Mouse (Mus musculus): ENCODE data around the gene Hectd4. TPM values are rescaled to one million over a fixed set of nuclear protein-coding genes. Genes with fewer than 3 reads are reported as not detected.

The Hectd4 gene
- polyA plus RNA-seq, 1 experiment from 2014 or later: 7.8 TPM

DNA sequence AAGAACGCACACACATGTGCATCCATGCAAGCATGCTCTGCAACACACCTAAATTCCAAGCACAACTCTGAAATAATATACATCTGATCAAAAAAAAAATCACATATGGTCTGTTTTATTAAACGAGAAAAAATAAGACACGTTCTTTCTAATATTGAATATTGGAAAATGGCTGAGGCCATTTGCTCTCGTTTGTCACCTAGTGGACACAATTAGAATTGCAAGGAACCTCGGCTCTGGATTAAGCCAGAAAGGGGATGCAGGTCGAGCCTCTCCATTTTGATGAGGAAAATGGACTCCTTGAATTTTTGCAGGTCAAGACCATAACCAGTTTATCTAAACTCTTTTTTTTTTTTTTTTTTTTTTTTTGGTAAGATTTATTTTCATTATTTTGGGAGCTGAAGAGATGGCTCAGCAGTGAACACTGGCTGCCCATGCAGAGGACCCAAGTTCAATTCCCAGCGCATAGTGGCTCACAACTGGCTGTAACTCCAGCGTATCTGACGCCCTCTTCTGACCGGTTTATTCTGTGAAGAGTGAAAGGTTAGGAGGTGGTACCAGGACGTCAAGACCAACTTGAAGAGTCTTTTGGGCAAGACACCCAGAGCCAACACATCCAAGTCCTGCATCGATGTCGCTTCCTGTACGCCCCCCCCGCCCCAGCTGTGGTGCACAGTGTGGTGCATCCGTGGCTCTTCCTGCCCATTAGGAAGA is 172.8 kb downstream of the Hectd4 start:
- H3K27me3 ChIP-seq: no peaks in the 10 kb centered on the region
- no peak overlapping the region for H3K4me3 ChIP-seq
- no peaks in the 10 kb centered on the region for H3K9me3 ChIP-seq
- H3K27ac ChIP-seq: no peak overlapping the region
- 54% methylated on average over 16 of the region's 16 CpGs for WGBS
- no peak overlapping the region for H3K9ac ChIP-seq
- no peak overlapping the region for H3K4me2 ChIP-seq (replicated peaks)
- no peak for ATAC-seq (ENCODE audit: insufficient number of reproducible peaks, insufficient read depth, low FRiP score, low TSS enrichment)
- H3K36me3 ChIP-seq: no peaks in the 10 kb centered on the region
- no peaks in the 10 kb centered on the region for H3K4me1 ChIP-seq

- H3K9ac ChIP-seq: no peak overlapping the region
- no peak overlapping the region for H3K4me2 ChIP-seq (replicated peaks)
- no peaks in the 10 kb centered on the region for H3K36me3 ChIP-seq
- H3K4me1 ChIP-seq: no peaks in the 10 kb centered on the region; the same call in 1 of the 2 replicates
- no peaks in the 10 kb centered on the region for H3K9me3 ChIP-seq
- no peak overlapping the region for H3K27ac ChIP-seq
- 77% methylated on average over 3 of the region's 3 CpGs for WGBS
- no peak overlapping the region for H3K4me3 ChIP-seq
- no peak for ATAC-seq (ENCODE audit: insufficient number of reproducible peaks, insufficient read depth, low FRiP score, low TSS enrichment)
- H3K27me3 ChIP-seq: no peaks in the 10 kb centered on the region
Observed at GRCm38 (mm10) chr5:121393402-121393801, 173.4 kb downstream of the Hectd4 start.

DNA sequence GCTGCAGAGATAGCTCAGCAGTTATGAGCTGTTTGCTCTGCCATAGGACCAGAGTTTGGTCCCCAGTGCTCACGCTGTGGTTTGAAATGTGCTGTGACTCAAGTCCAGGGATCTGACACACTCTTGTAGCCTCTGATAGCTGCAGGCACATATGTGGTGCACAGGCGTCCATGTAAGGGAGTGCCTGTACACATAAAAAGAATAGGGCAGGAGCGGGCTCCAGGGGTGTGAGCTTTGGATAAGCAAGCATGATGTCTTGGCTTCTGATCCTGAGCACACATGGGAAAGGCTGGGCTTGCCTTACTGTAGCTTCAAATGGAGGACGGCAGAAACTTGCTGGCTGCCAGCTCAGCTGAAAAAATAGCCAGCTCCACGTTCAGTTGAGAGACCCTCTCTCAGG is 175.6 kb downstream of the Hectd4 start:
- no peak for ATAC-seq (ENCODE audit: insufficient number of reproducible peaks, insufficient read depth, low FRiP score, low TSS enrichment)
- no peaks in the 10 kb centered on the region for H3K27me3 ChIP-seq
- peaks cover 11% of the 10 kb centered on the region for H3K4me1 ChIP-seq
- no peak overlapping the region for H3K4me3 ChIP-seq
- no peak overlapping the region for H3K4me2 ChIP-seq (replicated peaks)
- no peaks in the 10 kb centered on the region for H3K9me3 ChIP-seq
- H3K36me3 ChIP-seq: no peaks in the 10 kb centered on the region
- no peak overlapping the region for H3K9ac ChIP-seq
- no peak overlapping the region for H3K27ac ChIP-seq
- 73% methylated on average over 5 of the region's 5 CpGs for WGBS

- peaks cover 11% of the 10 kb centered on the region for H3K4me1 ChIP-seq
- ATAC-seq (ENCODE audit: insufficient number of reproducible peaks, insufficient read depth, low FRiP score, low TSS enrichment): peak; percentile 90
- peak within 1 kb of the TSS; percentile 92 for H3K27ac ChIP-seq
- H3K27me3 ChIP-seq: no peaks in the 10 kb centered on the region
- H3K36me3 ChIP-seq: peaks cover 13% of the 10 kb centered on the region; the same call in 1 of the 2 replicates
- 10% methylated on average over 53 of the region's 53 CpGs for WGBS
- H3K4me3 ChIP-seq: peak within 1 kb of the TSS; percentile 67
- no peaks in the 10 kb centered on the region for H3K9me3 ChIP-seq
- H3K9ac ChIP-seq: peak within 1 kb of the TSS; percentile 71
- H3K4me2 ChIP-seq (replicated peaks): peak within 1 kb of the TSS; percentile 95
Observed at GRCm38 (mm10) chr5:121397187-121398145, 177.4 kb downstream of the Hectd4 start, which contains the start of gene Naa25. Naa25 (plus strand) TSS chr5:121397936.

- no peaks in the 10 kb centered on the region for H3K27me3 ChIP-seq
- ATAC-seq (ENCODE audit: insufficient number of reproducible peaks, insufficient read depth, low FRiP score, low TSS enrichment): peak; percentile 58
- H3K4me2 ChIP-seq (replicated peaks): peak overlapping the region; percentile 95
- H3K4me3 ChIP-seq: peak overlapping the region; percentile 67
- under 1% methylated on average over 67 of the region's 67 CpGs for whole genome bisulfite sequencing
- H3K4me1 ChIP-seq: peaks cover 11% of the 10 kb centered on the region
- no peaks in the 10 kb centered on the region for H3K9me3 ChIP-seq
- peak overlapping the region; percentile 71 for H3K9ac ChIP-seq
- no peak overlapping the region; the same call in 1 of the 2 replicates for H3K27ac ChIP-seq
- H3K36me3 ChIP-seq: peaks cover 13% of the 10 kb centered on the region; the same call in 1 of the 2 replicates
Observed at GRCm38 (mm10) chr5:121398146-121398964, 178.3 kb downstream of the Hectd4 start.

- Histone ChIP-seq H3K9ac (peak overlapping the region; percentile 71), H3K4me3 (peak overlapping the region; percentile 67), H3K4me1 (peaks cover 11% of the 10 kb centered on the region), H3K9me3 (no peaks in the 10 kb centered on the region), H3K27ac (no peak overlapping the region), H3K36me3 (peaks cover 13% of the 10 kb centered on the region; the same call in 1 of the 2 replicates), H3K27me3 (no peaks in the 10 kb centered on the region), H3K4me2 (replicated peaks) (peak overlapping the region; percentile 95)
- 56% methylated on average over 9 of the region's 9 CpGs for WGBS
- no peak for ATAC-seq (ENCODE audit: insufficient number of reproducible peaks, insufficient read depth, low FRiP score, low TSS enrichment)
Observed at GRCm38 (mm10) chr5:121398965-121399462, 179.0 kb downstream of the Hectd4 start.

GRCm38 (mm10) chr5:121399540-121399939 is 179.5 kb downstream of the Hectd4 start:
- Histone ChIP-seq H3K27ac (no peak overlapping the region), H3K9me3 (no peaks in the 10 kb centered on the region), H3K4me2 (replicated peaks) (peak overlapping the region; percentile 95), H3K4me1 (peaks cover 11% of the 10 kb centered on the region), H3K4me3 (peak overlapping the region; percentile 67; the same call in 1 of the 2 replicates), H3K36me3 (peaks cover 13% of the 10 kb centered on the region; the same call in 1 of the 2 replicates), H3K9ac (no peak overlapping the region), H3K27me3 (no peaks in the 10 kb centered on the region)
- 83% methylated on average over 5 of the region's 5 CpGs for WGBS
- ATAC-seq (ENCODE audit: insufficient number of reproducible peaks, insufficient read depth, low FRiP score, low TSS enrichment): no peak

- no peaks in the 10 kb centered on the region for H3K9me3 ChIP-seq
- no peak overlapping the region for H3K4me3 ChIP-seq
- no peak overlapping the region for H3K9ac ChIP-seq
- H3K36me3 ChIP-seq: peaks cover 13% of the 10 kb centered on the region; the same call in 1 of the 2 replicates
- ATAC-seq (ENCODE audit: insufficient number of reproducible peaks, insufficient read depth, low FRiP score, low TSS enrichment): no peak
- H3K4me1 ChIP-seq: peaks cover 11% of the 10 kb centered on the region
- H3K27ac ChIP-seq: no peak overlapping the region
- H3K27me3 ChIP-seq: no peaks in the 10 kb centered on the region
- WGBS: 61% methylated on average over 5 of the region's 5 CpGs
- no peak overlapping the region for H3K4me2 ChIP-seq (replicated peaks)
Observed at GRCm38 (mm10) chr5:121400064-121400463, 180.0 kb downstream of the Hectd4 start.

DNA sequence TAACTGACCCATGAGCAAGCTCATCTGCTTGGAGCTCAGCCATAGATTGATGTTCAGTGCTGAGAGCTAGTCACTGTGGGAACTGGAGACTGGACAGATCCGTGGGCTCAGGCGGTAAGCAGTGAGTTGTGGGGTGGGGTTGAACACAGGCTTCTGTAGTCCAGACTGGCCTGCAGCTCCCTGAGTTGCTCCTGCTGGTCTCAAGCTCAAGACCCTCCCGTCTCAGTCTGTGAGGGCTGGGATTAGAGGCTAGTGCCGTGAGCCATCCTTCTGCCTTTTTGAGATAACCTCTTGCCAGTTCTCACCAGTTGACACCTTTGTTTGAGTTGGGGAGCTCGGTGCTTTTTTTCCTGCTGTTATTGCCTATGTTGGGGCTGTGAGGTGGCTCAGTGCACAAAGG is 180.8 kb downstream of the Hectd4 start:
- 82% methylated on average over 5 of the region's 5 CpGs for WGBS
- no peak overlapping the region for H3K9ac ChIP-seq

DNA sequence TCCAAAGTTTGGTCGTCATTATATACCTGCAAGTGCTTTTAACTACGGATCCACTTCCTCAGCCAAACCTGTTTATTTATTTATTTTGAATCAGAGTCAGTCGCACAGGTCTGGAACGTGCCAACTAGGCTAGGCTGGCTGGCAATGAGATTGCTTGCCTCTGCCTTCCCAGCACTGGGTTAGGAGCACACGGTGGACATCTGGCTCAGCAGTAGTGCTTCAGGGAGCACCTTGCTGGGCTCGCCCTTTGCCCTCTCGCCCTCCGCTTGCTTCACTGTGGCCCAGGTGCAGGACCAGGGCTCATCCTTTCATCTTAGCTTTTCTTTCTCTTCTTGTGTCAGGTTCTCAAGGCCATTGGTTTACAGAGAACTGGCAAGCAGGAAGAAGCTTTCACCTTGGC is 187.8 kb downstream of the Hectd4 start:
- no peak overlapping the region for H3K27ac ChIP-seq
- H3K4me1 ChIP-seq: no peaks in the 10 kb centered on the region
- H3K9ac ChIP-seq: no peak overlapping the region
- no peak for ATAC-seq (ENCODE audit: insufficient number of reproducible peaks, insufficient read depth, low FRiP score, low TSS enrichment)
- no peaks in the 10 kb centered on the region for H3K27me3 ChIP-seq
- no peak overlapping the region for H3K4me3 ChIP-seq
- peaks cover 50% of the 10 kb centered on the region for H3K36me3 ChIP-seq
- H3K4me2 ChIP-seq (replicated peaks): no peak overlapping the region
- no peaks in the 10 kb centered on the region for H3K9me3 ChIP-seq
- WGBS: 88% methylated on average over 8 of the region's 8 CpGs

More for the DNA sequence above, 180.8 kb downstream of the Hectd4 start:
- Histone ChIP-seq H3K4me3 (no peak overlapping the region), H3K9me3 (no peaks in the 10 kb centered on the region), H3K27me3 (no peaks in the 10 kb centered on the region), H3K4me2 (replicated peaks) (no peak overlapping the region), H3K27ac (no peak overlapping the region), H3K36me3 (peaks cover 17% of the 10 kb centered on the region; the same call in 1 of the 2 replicates), H3K4me1 (peaks cover 11% of the 10 kb centered on the region)
- ATAC-seq (ENCODE audit: insufficient number of reproducible peaks, insufficient read depth, low FRiP score, low TSS enrichment): no peak

DNA sequence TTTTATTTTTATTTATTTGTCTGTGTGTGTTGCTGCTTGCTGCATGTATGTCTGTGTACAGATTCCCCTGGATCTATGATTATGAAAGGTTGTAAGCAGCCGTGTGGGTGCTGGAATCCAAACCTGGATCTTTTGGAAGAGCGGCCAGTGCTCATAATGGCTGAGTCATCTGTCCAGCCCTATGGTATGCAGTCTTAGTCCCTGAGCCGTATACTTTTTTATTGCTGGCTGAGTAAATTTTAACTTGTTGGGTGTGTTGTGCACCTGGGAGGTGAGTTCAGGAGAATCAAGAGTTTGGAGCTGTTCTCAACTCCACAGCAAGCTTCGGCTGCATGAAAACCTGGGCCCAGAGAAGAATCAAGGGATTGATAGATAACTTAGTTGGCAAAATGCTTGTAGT is 191.0 kb downstream of the Hectd4 start:
- H3K9ac ChIP-seq: no peak overlapping the region
- H3K36me3 ChIP-seq: peaks cover 72% of the 10 kb centered on the region
- no peak overlapping the region for H3K4me2 ChIP-seq (replicated peaks)
- no peaks in the 10 kb centered on the region for H3K4me1 ChIP-seq
- H3K27me3 ChIP-seq: no peaks in the 10 kb centered on the region
- H3K4me3 ChIP-seq: no peak overlapping the region
- ATAC-seq (ENCODE audit: insufficient number of reproducible peaks, insufficient read depth, low FRiP score, low TSS enrichment): no peak
- WGBS: 90% methylated on average over 4 of the region's 4 CpGs
- H3K9me3 ChIP-seq: no peaks in the 10 kb centered on the region
- no peak overlapping the region for H3K27ac ChIP-seq
